Mouse (Mus musculus) adrenal gland, postnatal 36 days (tissue): ENCODE measurements at regions not wholly inside any gene's neighbourhood (a gene's known extent, or its start where the extent isn't known, plus 50 kb on each side); places are given as distances from the start of the nearest gene placed in this dataset.
A peak's percentile ranks its signal among the peaks of the same experiment; 100 is the strongest.
"Not testable (repeated sequence)": the region's sequence is repeated elsewhere in the genome, so short reads cannot be mapped to it uniquely, and the experiment has no call there.

Source experiments
- DNase-seq, 2 experiments: peaks; one replicate each; pipeline ENCODE4 v3.0.0; 2021; ENCODE audit warnings: mixed read lengths in 1 of 2

DNA sequence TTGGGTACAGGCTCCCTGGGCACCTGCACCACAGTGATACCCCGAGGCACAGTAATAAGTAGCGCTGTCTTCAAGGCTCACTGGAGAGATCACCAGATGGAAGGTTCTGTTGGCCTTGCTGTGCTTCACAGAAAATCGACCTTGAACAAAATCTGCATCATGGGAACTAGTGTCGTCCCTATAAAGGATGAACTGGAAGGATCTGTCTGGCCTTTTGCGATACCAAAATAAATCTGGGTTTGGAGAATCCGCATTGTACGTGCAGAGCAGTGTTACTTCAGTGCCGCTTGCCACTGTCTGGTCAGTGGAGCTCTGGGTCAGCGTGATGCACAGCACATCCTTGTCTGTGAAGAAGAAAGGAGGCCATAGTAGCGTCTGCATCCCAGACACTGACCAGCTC lies 105.3 kb downstream of the Dad1 start:
- DNase-seq = no peak

DNA sequence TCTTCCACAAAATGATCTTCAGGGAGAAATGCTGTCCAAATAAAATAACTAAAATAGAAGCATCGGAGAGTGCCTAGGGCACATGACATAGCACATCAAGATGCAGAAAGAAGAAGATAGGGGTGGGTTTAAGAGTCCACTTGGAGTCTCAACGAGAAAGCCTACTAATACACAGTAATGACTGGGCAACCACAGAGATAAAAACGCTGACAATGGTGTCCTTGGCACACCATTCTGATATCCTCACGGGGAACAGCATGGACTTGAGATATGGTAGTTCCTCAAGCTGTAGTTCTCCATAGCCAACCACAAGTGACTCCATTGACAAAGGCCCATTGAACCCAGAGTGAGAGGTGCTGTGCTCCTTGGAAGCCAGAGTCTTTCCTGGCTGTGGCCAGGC lies 105.8 kb downstream of the Dad1 start:
- no peak for DNase-seq

DNA sequence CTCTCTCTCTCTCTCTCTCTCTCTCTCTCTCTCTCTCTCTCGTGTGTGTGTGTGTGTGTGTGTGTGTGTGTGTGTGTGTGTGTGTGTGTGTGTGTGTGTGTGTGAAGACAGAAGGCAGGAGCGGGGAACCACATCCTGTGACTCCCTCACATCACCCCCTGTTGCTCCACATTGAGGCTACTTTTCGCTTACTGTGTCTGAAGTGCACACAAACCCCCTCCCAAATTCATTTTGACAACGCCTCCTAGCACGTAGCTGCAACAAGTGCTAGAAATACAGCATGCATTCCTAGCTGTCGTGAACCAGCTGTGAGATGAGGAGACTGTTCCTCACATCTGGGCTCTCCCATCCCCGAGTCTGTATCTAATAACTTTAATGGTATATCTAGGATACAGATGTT lies 106.4 kb downstream of the Dad1 start:
- DNase-seq = no peak

GRCm38 (mm10) chr14:54145743-54146741 lies 107.9 kb downstream of the Dad1 start:
- DNase-seq = no peak

GRCm38 (mm10) chr14:54143828-54144227 lies 110.1 kb downstream of the Dad1 start:
- DNase-seq = no peak

DNA sequence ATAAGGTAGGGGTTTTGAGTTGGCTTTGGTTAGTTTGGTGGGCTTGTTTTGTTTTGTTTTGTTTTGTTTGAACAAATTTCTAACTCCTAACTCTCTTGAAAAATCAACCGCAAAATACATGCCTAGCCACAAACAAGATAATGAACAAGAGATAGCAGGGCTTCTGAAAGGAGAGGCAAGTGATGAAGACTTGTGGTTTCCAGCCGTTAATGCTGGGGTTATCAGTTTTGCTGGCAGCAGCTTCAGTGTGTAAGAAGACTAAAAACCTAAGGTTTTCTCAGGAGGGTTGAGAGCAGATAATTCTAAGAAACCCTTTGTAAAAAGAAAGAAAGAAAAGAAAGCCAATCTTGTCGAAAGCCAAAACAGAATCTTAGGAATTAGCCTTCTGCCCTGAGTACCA lies 115.6 kb downstream of the Dad1 start:
- no peak for DNase-seq

- no peak for DNase-seq
These were observed 117.4 kb downstream of the Dad1 start for GRCm38 (mm10) chr14:54136538-54136937.

GRCm38 (mm10) chr14:54128334-54128733 lies 125.6 kb downstream of the Dad1 start:
- DNase-seq = no peak

- DNase-seq = no peak
These were observed 128.4 kb downstream of the Dad1 start for GRCm38 (mm10) chr14:54125510-54125909.

DNA sequence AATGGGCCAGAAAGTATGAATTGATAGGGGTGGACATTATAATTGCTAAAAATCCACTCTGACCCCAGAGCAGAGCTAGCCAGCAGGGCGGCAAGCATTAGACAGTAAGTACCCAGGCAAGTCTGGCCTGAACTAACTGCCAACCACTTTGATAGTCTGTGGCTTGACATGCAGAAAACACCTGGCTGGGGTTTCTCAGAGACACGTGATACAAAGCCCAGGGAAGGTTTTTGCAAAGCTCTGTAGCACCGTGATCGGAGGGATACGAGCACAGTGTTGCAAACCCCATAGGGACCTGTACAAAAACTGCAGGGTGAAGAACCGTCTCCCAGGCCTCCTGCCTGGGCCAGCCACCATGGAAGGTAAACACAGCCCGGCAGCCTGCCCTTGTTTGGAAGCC lies 131.9 kb downstream of the Dad1 start:
- no peak for DNase-seq

- DNase-seq = peak in 1 of 2 experiments; percentile 23
These were observed 132.6 kb downstream of the Dad1 start for GRCm38 (mm10) chr14:54121340-54121739.

GRCm38 (mm10) chr14:54120194-54120593 lies 133.7 kb downstream of the Dad1 start:
- no peak for DNase-seq

- not testable (repeated sequence) for DNase-seq
These were observed 136.3 kb downstream of the Dad1 start for GRCm38 (mm10) chr14:54117607-54118006.

DNA sequence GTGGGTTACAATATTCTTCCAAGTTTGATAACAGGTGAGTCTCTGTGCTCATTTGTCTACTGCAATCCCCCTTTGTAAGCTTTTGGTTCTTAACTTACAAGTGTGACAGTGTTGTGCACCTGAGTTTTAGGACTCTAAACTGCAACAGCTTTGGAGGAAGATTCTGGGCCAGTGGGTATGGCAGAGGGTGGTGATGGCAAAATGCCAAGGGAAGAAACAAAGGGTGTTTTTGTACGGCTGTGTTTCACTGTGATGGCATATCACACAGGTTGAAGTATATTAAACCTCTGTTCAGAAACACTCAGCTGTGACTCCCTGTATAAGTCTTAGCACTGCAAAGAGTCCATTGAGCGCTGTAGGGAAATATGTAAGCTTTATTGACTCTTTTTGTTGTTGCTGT lies 140.7 kb downstream of the Dad1 start:
- no peak for DNase-seq

GRCm38 (mm10) chr14:54110971-54111370 lies 142.9 kb downstream of the Dad1 start:
- no peak for DNase-seq

DNA sequence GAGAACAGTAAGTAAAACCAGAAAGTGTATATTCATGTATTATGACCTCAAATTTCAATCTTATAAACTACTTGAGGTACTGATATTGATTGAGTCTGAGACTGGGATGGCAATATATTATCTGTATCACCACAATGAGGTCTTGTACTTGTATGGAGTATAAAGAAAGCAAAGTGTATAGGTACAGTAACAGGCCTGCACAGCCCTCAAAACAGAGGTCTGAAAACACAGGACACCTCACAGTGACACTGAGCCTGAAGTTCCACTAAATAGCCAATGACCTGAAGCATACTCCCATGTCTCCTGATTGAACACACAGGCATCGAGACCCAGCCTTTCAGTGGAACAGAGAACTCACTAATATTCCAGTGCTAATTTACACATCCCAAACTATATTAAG lies 144.8 kb downstream of the Dad1 start:
- no peak for DNase-seq

- DNase-seq = peak; percentile 73 to 81
These were observed 145.4 kb downstream of the Dad1 start for GRCm38 (mm10) chr14:54108311-54109074.

GRCm38 (mm10) chr14:54107204-54107796 lies 146.6 kb downstream of the Dad1 start:
- no peak for DNase-seq

DNA sequence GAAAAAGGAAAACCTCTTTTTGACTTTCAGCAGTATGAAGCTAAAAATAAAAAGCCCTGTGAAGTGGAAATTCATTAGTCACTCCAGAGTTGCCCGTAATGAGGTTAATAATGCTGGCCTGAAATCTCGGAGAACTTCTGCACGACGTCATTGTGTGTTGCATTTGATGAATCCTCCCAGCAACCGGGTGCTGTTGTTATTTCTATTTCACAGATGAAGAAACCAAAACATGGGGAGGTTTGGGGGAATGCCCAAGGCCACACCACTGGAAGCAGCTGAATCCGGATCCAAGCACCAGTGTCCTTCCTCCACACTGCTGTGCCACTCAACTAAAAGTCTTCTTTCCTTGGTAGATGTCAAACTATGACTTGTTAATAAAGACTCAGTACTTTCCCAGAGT lies 149.7 kb downstream of the Dad1 start:
- DNase-seq = peak; percentile 70 to 81

DNA sequence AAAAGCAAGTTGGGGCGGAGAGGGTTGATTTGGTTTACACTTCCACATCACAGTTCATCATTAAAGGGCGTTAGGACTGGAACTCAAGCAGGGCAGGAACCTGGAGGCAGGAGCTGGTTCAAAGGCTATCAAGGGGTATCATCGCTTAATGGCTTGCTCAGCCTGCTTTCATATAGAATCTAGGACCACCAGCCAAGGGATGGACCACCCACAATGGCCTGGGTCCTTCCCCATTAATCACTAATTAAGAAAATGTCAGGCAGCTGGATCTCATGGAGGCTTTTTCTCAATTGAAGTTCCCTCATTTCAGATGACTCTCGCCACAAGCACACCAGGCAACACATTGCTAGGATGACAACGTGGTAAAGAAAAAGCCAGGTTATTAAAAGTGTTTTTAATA lies 150.4 kb downstream of the Dad1 start:
- DNase-seq = no peak

GRCm38 (mm10) chr14:54103115-54103514 lies 150.8 kb downstream of the Dad1 start:
- no peak for DNase-seq

DNA sequence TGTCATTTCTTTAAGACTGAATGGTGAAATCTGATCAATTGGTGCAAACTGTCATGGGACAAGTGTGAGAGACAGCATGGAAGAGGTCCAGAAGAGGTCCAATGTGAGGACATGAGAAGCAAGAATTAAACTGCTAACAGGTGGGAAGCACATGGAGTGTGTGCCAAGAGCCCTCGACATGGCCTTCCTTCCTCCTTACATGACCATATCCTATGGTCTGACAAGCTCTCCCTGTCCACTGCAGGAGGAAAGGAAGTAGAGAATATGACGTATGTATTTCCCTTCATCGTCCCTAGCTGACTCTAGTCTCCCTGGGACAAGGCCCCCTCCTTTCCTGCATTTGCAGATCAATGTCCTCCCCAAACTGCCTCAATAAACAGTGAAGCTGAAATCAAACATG lies 152.1 kb downstream of the Dad1 start:
- no peak for DNase-seq

GRCm38 (mm10) chr14:54099360-54099759 lies 154.5 kb downstream of the Dad1 start:
- no peak for DNase-seq
